Mouse (Mus musculus): ENCODE data around the gene Polr1b. TPM values are rescaled to one million over a fixed set of nuclear protein-coding genes. Genes with fewer than 3 reads are reported as not detected.
A peak's percentile ranks its signal among the peaks of the same experiment; 100 is the strongest.

The Polr1b gene
- polyA plus RNA-seq, 1 experiment: 29.3 TPM

DNA sequence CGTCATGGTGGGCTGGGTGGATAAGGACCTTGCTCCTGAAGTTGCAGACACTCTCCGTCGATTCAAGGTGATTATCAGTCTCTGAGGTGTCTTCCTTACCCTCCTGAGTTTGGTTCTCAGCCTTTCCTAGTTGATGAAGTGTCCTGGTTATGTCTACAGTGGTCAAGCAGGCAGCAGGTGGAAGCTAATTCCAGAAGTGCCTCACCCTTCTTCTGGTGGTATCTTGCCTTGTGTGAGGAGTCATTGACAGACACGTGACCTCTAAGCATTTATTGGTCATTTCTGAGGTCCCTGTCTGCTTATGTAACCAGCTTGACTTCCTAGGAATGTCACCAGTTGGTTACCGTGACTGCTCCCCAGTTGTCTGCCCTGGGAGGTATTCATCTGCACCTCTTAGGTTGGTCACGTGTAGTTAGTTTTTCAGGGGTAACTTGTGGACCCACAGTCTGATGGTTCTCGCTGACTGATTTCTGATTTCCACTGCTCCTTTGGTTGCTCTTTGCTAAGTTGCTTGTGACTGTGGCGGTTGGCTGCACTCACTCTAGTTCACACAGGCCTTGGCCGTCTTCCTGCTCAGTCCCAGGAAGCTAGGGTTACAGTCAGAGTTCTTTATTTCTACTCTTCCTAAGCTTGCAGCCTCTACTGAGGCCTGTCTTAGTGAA is 15.0 kb downstream of the Polr1b start:
- DNase-seq (ENCODE audit: extremely low spot score in 1 of 2, low spot score in 1 of 2): no peak

DNA sequence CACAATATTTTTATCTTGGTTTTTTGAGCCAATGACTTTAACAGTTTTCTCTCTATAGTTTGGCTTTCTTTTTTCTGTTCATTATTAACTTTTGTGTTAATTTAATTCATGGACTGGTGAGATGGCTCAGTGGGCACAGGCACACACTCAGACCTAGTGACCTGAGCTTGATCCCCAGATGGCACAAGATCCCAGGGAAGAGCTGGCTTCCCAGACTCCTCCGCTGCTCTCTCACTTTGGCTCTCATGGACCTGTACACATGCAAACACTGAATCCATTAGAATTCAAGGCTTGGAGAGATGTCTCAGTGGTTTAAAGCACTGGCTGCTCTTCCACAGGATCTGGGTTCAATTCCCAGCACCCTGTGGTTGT is 15.6 kb downstream of the Polr1b start:
- DNase-seq (ENCODE audit: extremely low spot score in 1 of 2, low spot score in 1 of 2): no peak

DNA sequence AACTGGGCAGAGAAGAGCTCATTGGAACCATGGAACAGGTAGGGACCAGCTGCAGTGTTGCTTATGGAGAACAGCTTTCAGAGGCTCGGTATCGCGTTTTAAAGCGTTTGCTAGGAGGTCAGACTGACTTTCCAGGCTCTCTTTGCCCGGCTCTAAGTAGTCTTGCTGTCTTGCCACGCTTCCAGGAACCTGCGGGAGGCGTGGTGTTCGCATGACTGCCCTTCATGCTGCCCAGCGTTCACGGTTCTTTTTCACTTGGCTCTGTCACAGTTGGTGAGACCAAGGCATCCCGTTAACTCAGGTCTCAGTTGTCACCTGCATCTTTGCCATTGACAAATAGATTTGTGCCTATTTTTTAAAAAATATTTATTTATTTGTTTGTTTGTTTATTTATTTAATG is 17.3 kb downstream of the Polr1b start:
- DNase-seq (ENCODE audit: extremely low spot score in 1 of 2, low spot score in 1 of 2): no peak

- DNase-seq (ENCODE audit: extremely low spot score in 1 of 2, low spot score in 1 of 2): no peak
Observed at GRCm38 (mm10) chr2:129121986-129122385, 21.2 kb downstream of the Polr1b start.

DNA sequence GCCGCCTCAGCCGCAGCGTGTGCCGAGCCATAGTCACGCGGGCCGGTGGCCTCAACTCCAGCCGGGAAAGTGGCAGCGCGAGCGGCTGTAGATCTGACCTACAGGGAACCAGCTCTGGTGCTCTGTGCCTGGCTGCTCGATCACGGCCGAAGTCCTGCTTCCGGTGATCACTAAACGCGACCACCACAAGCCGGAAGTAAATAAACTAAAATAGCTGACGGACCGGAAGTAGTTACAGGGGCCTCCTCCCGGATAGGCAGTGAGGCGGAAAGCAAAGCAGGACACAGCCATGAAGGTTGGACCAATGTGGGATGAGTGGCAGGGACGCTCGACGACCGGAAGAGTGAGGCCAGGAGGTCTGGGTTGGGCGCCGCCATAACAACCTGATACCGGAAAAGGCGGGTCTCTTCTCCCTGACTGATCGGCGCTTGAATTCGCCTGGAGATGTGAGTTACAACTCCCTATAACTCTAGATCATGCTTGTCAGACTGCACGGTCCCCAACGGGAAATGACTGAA is 28.7 kb downstream of the Polr1b start, which contains the start of gene Chchd5:
Gene Chchd5, plus strand, starts transcription at position 289 of the 518 bp plus-strand sequence.
- DNase-seq (ENCODE audit: extremely low spot score in 1 of 2, low spot score in 1 of 2): peak; percentile 97 to 98

- DNase-seq (ENCODE audit: extremely low spot score in 1 of 2, low spot score in 1 of 2): peak in 1 of 2 experiments; percentile 24
Observed at GRCm38 (mm10) chr2:129129987-129130545, 29.3 kb downstream of the Polr1b start.

DNA sequence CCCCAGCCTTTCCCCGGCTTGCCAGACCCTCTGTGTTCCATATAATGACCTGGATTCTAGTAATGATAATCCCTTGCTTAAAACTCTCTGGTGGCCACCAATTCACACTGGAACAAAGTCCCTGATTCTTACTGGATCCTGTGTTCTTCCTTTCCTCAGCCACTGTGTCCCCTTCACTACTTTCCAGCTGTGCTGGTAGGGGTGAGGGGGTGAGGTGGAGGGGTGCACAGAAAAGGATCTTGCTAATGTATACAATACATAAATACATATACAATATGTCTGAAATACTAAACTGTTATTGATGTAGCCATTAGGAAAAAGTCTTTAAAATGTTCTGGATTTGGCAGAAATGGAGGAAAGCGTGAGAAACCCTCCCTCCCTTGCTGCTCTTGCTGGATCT is 30.0 kb downstream of the Polr1b start:
- no peak for DNase-seq (ENCODE audit: extremely low spot score in 1 of 2, low spot score in 1 of 2)

- DNase-seq (ENCODE audit: extremely low spot score in 1 of 2, low spot score in 1 of 2): no peak
Observed at GRCm38 (mm10) chr2:129132231-129132630, 31.4 kb downstream of the Polr1b start.

- peak; percentile 86 for DNase-seq (ENCODE audit: extremely low spot score in 1 of 2, low spot score in 1 of 2)
Observed at GRCm38 (mm10) chr2:129133006-129133805, 32.4 kb downstream of the Polr1b start.

DNA sequence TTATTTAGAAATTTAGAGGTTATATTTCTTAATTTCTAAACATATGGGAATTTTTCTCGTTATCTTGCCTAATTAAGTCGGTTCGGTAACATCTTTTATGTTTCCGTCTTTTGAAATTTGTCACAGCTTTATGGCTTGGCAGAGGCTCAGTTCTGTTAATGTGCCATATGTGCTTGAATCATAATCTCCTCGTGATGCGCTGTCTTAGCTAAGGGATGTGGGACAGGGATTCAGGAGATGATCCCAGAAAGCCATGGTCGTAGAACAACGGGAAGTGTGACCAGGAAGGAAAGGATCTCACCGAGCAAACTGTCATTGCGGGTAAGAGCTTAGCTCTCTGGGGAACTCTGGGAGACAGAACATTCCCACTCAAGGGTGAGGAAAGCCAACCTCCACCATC is 39.1 kb downstream of the Polr1b start:
- peak in 1 of 2 experiments; percentile 82 for DNase-seq (ENCODE audit: extremely low spot score in 1 of 2, low spot score in 1 of 2)

DNA sequence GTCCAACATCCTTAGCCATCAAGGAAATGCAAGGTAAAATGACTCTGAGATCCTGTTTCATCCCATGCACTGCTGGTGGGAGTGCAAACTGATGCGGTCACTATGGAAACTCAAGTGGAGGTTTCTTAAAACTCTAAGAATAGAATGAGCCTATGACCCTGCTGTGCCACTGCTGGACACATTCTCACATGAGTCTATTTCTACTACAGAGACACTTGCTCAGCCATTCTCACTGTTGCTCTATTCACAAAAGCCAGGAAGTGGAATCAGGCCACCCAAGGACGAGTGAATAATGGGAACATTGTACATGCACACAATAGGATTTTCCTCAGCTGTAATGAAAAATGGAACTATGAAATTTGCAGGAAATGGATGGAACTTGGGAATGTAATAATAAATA is 48.0 kb downstream of the Polr1b start:
- no peak for DNase-seq (ENCODE audit: extremely low spot score in 1 of 2, low spot score in 1 of 2)

GRCm38 (mm10) chr2:129150386-129150785 is 49.6 kb downstream of the Polr1b start:
- no peak for DNase-seq (ENCODE audit: extremely low spot score in 1 of 2, low spot score in 1 of 2)

GRCm38 (mm10) chr2:129151111-129151510 is 50.3 kb downstream of the Polr1b start:
- DNase-seq (ENCODE audit: extremely low spot score in 1 of 2, low spot score in 1 of 2): no peak

- no peak for DNase-seq (ENCODE audit: extremely low spot score in 1 of 2, low spot score in 1 of 2)
Observed at GRCm38 (mm10) chr2:129152751-129153150, 52.0 kb downstream of the Polr1b start.

DNA sequence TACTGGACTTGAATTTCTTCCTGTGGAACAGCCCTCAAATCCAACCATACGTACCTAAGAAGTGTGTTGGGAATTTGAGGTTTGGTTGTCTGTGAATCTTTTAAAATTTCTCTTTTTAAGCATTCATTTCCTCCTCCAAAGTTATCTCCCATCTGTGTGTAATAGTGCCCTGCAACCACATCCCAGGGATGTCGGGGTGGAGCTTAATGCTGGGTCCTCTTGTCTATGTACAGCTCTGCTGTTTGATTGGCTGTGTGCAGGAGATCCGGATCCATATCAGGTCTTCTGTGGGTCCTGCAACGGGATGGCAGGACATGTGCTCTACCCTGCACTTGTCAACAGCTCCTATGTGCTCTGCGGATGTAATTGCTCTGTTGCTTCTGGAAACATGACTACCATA is 64.0 kb downstream of the Polr1b start:
- DNase-seq (ENCODE audit: extremely low spot score in 1 of 2, low spot score in 1 of 2): no peak

DNA sequence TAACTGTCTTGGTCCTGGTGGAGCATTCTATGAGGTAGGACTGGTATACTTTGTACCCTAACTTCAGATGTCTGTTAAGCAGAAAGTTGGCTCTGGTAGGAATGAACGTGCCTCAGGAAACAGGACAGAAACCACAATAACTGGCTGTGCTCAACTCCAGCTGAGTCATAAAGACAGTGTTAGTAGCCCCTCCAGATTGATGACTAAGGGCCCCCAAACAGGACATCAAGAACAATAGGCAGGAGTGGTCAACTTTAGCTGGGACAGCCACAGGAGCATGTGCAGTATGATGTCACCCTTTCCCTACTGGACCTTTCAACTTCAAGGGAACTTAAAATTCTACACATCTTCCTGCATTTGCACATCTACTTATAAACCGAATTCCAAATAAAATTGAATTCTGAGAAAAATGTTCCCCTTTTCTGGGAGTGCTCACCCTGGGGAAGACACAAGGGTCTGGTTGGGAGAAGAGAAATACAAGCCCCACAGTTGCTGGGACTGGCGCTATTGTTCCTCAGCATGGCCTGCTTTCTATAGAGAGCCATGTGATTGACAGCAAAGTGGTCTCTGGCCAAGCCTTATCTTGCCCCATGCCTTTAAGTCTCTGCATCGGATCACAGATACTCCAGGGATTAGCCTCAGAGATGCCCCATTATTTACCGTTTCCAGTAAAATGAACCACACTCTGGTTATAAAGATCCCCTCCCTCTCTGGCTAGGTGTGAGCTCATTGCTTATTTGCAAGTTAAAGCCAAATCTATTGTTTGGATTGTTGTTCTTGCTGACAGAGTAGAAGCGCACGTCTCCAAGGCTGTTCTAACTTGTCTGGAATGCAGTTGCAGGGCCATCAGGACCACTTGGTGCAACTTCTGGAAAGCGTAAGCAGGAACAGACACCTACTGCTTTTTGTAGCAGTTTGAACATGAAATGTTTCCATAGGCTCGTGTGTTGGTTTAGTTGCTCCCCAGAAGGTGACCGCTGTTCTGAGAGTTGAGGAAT is 66.0 kb downstream of the Polr1b start:
- no peak for DNase-seq (ENCODE audit: extremely low spot score in 1 of 2, low spot score in 1 of 2)

- DNase-seq (ENCODE audit: extremely low spot score in 1 of 2, low spot score in 1 of 2): no peak
Observed at GRCm38 (mm10) chr2:129173386-129173785, 72.6 kb downstream of the Polr1b start.

DNA sequence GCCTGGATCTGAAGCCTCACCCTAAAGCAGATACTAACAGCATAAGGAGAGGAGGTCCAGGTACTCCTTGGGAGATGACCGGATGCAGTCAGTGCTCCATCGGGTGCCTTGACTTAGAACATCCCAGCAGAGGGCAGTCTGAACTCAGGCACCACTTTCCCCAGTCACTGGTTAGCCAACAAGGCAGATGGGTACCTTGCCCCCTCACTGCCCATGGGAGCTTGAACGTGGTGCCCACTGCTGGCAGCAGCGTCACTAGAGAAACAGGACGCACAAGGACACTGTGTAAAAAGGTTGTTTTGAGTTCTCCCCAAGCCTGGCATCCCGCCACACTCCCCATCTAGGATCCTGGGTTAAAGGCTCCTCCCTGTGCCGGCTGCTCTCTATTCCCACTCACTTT is 73.7 kb downstream of the Polr1b start:
- DNase-seq (ENCODE audit: extremely low spot score in 1 of 2, low spot score in 1 of 2): peak; percentile 39 to 79

DNA sequence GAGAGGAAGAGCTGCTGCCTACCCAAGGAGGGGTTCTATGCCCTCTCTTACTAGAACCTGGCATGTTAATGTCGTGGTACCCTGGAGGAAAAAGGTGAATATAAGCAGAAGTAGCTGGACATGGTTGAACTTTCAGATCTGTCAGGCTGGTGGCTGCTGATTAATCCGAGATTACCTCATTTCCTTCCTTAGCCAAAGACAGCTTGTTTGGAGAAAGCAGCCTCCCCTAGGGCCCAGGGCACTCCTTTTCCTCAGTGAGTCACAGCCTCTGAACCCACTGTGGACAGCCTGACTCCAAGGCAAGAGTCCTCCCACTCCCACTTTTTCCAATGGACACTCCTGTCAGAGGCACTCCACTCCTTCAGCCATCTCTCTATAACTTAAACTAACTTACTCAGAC is 74.8 kb downstream of the Polr1b start:
- DNase-seq (ENCODE audit: extremely low spot score in 1 of 2, low spot score in 1 of 2): no peak

All from frontal cortex, adult 2 months (tissue).